Comparison of ENCODE assay signal across 8 mouse cellular contexts in genomic region chr11:94543932-94544331, GRCm38 (mm10). TPM values are rescaled to one million over a fixed set of nuclear protein-coding genes. Genes with fewer than 3 reads are reported as not detected.
DNase-seq lines count a peak whose midpoint lies in the region; ATAC-seq lines count a peak whose summit lies in the region.

No protein-coding gene starts in this region.

- WGBS in midbrain, embryonic 14.5 days = 36% methylated on average over 9 of the region's 9 CpGs

- H3K4me1 ChIP-seq in midbrain, embryonic 14.5 days (ENCODE audit: control insufficient read depth, insufficient read depth, low read length) = peaks cover 7% of the 10 kb centered on the region

- no peak for ATAC-seq in CD4-positive, CD25-positive, alpha-beta regulatory T cell, adult 4 months
- no peak for ATAC-seq in midbrain, embryonic 14.5 days (ENCODE audit: low FRiP score, low TSS enrichment)

- no peak overlapping the region for H3K4me2 ChIP-seq in midbrain, embryonic 14.5 days (ENCODE audit: low read length)

- intact Hi-C loops in left cerebral cortex, postnatal 25 days (cut with DNase I) = loop anchor here (5.0 kb wide), 1 partner anchor 122 kb away; no protein-coding TSS in a partner anchor

- H3K9me3 ChIP-seq in midbrain, embryonic 14.5 days (ENCODE audit: control insufficient read depth, low read length) = no peaks in the 10 kb centered on the region

- H3K4me3 ChIP-seq in midbrain, embryonic 14.5 days (replicated peaks; ENCODE audit: low read depth, low read length) = no peak overlapping the region

- H3K27me3 ChIP-seq in midbrain, embryonic 14.5 days (ENCODE audit: control insufficient read depth, insufficient read depth, low read length) = no peaks in the 10 kb centered on the region

- H3K36me3 ChIP-seq in midbrain, embryonic 14.5 days (ENCODE audit: control insufficient read depth, insufficient read depth, low read length) = peaks cover 5% of the 10 kb centered on the region; the same call in 1 of the 2 replicates

- no peak overlapping the region for H3K27ac ChIP-seq in midbrain, embryonic 14.5 days (replicated peaks; ENCODE audit: low read depth, low read length)

- DNase-seq in CD4-positive, CD25-positive, alpha-beta regulatory T cell, adult 2 months (ENCODE audit: low read depth, low spot score) = peak; percentile 58
- DNase-seq in embryo, embryonic 9.5 days (ENCODE audit: extremely low spot score) = peak; percentile 68
- peak; percentile 89 to 96 for DNase-seq in gastrocnemius, postnatal 4 days (ENCODE audit: low spot score in 2 of 2)
- DNase-seq in kidney, adult 11 months = peak; percentile 86
- peak; percentile 92 to 97 for DNase-seq in left cerebral cortex, postnatal 25 days (ENCODE audit: low spot score in 2 of 2)
- peak; percentile 85 for DNase-seq in midbrain, embryonic 14.5 days
- peak; percentile 33 for DNase-seq in spleen, adult 12 weeks (ENCODE audit: low spot score)

- no peak overlapping the region for H3K9ac ChIP-seq in midbrain, embryonic 14.5 days (replicated peaks; ENCODE audit: low read length)

RNA-seq across cellular contexts. Expression of gene Rsad1, which starts 5.1 kb away (rescaled TPM):
- 1 to 10 TPM in 1 of 2 experiments, under 1 TPM in 1; 0.78 to 1.7 TPM for polyA plus RNA-seq in CD4-positive, CD25-positive, alpha-beta regulatory T cell, adult 4 months (2017; shearing (Covaris generic))
- total RNA-seq in gastrocnemius, postnatal 4 days (2021) = 1 to 10 TPM; 4.7 to 6.0 TPM
- 10 to 100 TPM; 12.9 to 14.1 TPM for total RNA-seq in left cerebral cortex, postnatal 25 days (2021)
- 5.9 and 8.0 TPM in 2 replicates for polyA plus RNA-seq in midbrain, embryonic 14.5 days (2014; fragmentation: Nextera tagmentation; extraction: Ambion mirVana)

RNA-seq across cellular contexts. Expression of gene Chad, which starts 20.9 kb away (rescaled TPM):
- polyA plus RNA-seq in CD4-positive, CD25-positive, alpha-beta regulatory T cell, adult 4 months (2017; shearing (Covaris generic)) = under 1 TPM; 0.26 to 0.73 TPM
- 1 to 10 TPM; 1.5 to 2.8 TPM for total RNA-seq in gastrocnemius, postnatal 4 days (2021)
- under 1 TPM in 1 of 2 experiments, not detected in 1; 0.21 TPM for total RNA-seq in left cerebral cortex, postnatal 25 days (2021)
- polyA plus RNA-seq in midbrain, embryonic 14.5 days (2014; fragmentation: Nextera tagmentation; extraction: Ambion mirVana) = 0.18 TPM in 1 of 2 replicates, not detected in the other

RNA-seq across cellular contexts. Expression of gene Mycbpap, which starts 22.4 kb away (rescaled TPM):
- not detected for polyA plus RNA-seq in CD4-positive, CD25-positive, alpha-beta regulatory T cell, adult 4 months (2017; shearing (Covaris generic))
- under 1 TPM; 0.26 to 0.59 TPM for total RNA-seq in gastrocnemius, postnatal 4 days (2021)
- 1 to 10 TPM; 2.9 to 5.3 TPM for total RNA-seq in left cerebral cortex, postnatal 25 days (2021)
- polyA plus RNA-seq in midbrain, embryonic 14.5 days (2014; fragmentation: Nextera tagmentation; extraction: Ambion mirVana) = 2.1 and 3.3 TPM in 2 replicates

RNA-seq across cellular contexts. Expression of gene Epn3, which starts 44.2 kb away (rescaled TPM):
- not detected for polyA plus RNA-seq in CD4-positive, CD25-positive, alpha-beta regulatory T cell, adult 4 months (2017; shearing (Covaris generic))
- total RNA-seq in gastrocnemius, postnatal 4 days (2021) = under 1 TPM; 0.47 to 0.49 TPM
- under 1 TPM; 0.73 to 0.92 TPM for total RNA-seq in left cerebral cortex, postnatal 25 days (2021)
- polyA plus RNA-seq in midbrain, embryonic 14.5 days (2014; fragmentation: Nextera tagmentation; extraction: Ambion mirVana) = 0.23 and 0.43 TPM in 2 replicates

RNA-seq across cellular contexts. Expression of gene Acsf2, which starts 57.7 kb away (rescaled TPM):
- polyA plus RNA-seq in CD4-positive, CD25-positive, alpha-beta regulatory T cell, adult 4 months (2017; shearing (Covaris generic)) = 1 to 10 TPM; 1.6 to 2.3 TPM
- total RNA-seq in gastrocnemius, postnatal 4 days (2021) = 10 to 100 TPM; 10.5 to 11.6 TPM
- total RNA-seq in left cerebral cortex, postnatal 25 days (2021) = 10 to 100 TPM; 13.6 to 16.6 TPM
- 1.1 and 2.0 TPM in 2 replicates for polyA plus RNA-seq in midbrain, embryonic 14.5 days (2014; fragmentation: Nextera tagmentation; extraction: Ambion mirVana)

Comparison
In these comparisons a context has a peak if more than half of its experiments do, and no peak if none do; other contexts are left out.
1. DNase-seq: peak in every context shown above with its lines; median percentile 94 in left cerebral cortex, postnatal 25 days; 92 in gastrocnemius, postnatal 4 days; 86 in kidney, adult 11 months; 85 in midbrain, embryonic 14.5 days; 68 in embryo, embryonic 9.5 days; 58 in CD4-positive, CD25-positive, alpha-beta regulatory T cell, adult 2 months; 33 in spleen, adult 12 weeks.